Mouse (Mus musculus) CH12.LX (cell line): ENCODE results near the gene Rps18.

Experiments
- CTCF ChIP-seq, 2 experiments: IDR thresholded peaks in 1 of 2; conservative IDR thresholded peaks in 1 of 2; 2 replicates each; pipeline ENCODE4 v1.5.1; 2011 to 2012; ENCODE audit warnings: low read depth in 2 of 2, low read length in 2 of 2, improper control_type of control experiment in 1 of 2, inconsistent platforms in 1 of 2, mild to moderate bottlenecking in 1 of 2, moderate library complexity in 1 of 2
- E2F4 ChIP-seq: IDR thresholded peaks from 2 replicates; pipeline ENCODE4 v1.6.1; 2011; ENCODE audit warnings: low read depth, low read length, improper control_type of control experiment; ENCODE audit not compliant: insufficient replicate concordance
- ETS1 ChIP-seq: conservative IDR thresholded peaks from 2 replicates; pipeline ENCODE4 v1.6.1; 2012; ENCODE audit warnings: low read depth, mild to moderate bottlenecking, inconsistent platforms, low read length, improper control_type of control experiment, moderate library complexity
- MYC ChIP-seq: IDR thresholded peaks from 2 replicates; pipeline ENCODE4 v1.6.1; 2011; ENCODE audit warnings: low read depth, mild to moderate bottlenecking, improper control_type of control experiment, low read length
- POLR2A ChIP-seq: IDR thresholded peaks from 2 replicates; pipeline ENCODE4 v1.6.1; 2011; ENCODE audit warnings: low read depth, mild to moderate bottlenecking, improper control_type of control experiment, low read length
- USF1 ChIP-seq: IDR thresholded peaks from 2 replicates; pipeline ENCODE4 v1.6.1; 2014; ENCODE audit warnings: low read depth, mild to moderate bottlenecking, inconsistent platforms, low read length, improper control_type of control experiment
- ZMIZ1 ChIP-seq: IDR thresholded peaks from 2 replicates; pipeline ENCODE4 v1.6.1; 2012; ENCODE audit warnings: low read depth, mild to moderate bottlenecking, inconsistent platforms, low read length, improper control_type of control experiment

GRCm38 (mm10) chr17:33909077-33909868, 46.5 kb downstream of the Rps18 start, which contains the start of gene Daxx:
- TF ChIP-seq MYC (peak; percentile 57), POLR2A (peak; percentile 88), CTCF (conservative IDR thresholded peaks at IDR 0.05 in 1 of 2, IDR thresholded peaks at IDR 0.05 in 1 of 2; ENCODE audit: low read depth in 2 of 2, low read length in 2 of 2) (no peak), USF1 (no peak), E2F4 (no peak), ETS1 (no peak; the same call in 1 of the 2 replicates), ZMIZ1 (peak; percentile 65; the same call in 1 of the 2 replicates)
